Mouse (Mus musculus): ENCODE measurements at regions not wholly inside any gene's neighbourhood (a gene's known extent, or its start where the extent isn't known, plus 50 kb on each side); places are given as distances from the start of the nearest gene placed in this dataset.

GRCm38 (mm10) chr5:67539591-67540238, 68.0 kb upstream of the Shisa3 start:
- WGBS: 76% methylated on average over 8 of the region's 8 CpGs
- no peaks in the 10 kb centered on the region for H3K36me3 ChIP-seq (replicated peaks)
- no peak overlapping the region for H3K9ac ChIP-seq
- H3K27ac ChIP-seq: no peak overlapping the region
- no peak overlapping the region for H3K4me2 ChIP-seq
- H3K4me1 ChIP-seq: no peaks in the 10 kb centered on the region
- no peak overlapping the region for H3K4me3 ChIP-seq (replicated peaks)
- no peak for ATAC-seq (ENCODE audit: low FRiP score)
- no peaks in the 10 kb centered on the region for H3K9me3 ChIP-seq
- H3K27me3 ChIP-seq: peaks cover 13% of the 10 kb centered on the region; the same call in 1 of the 2 replicates

- WGBS: 74% methylated on average over 3 of the region's 3 CpGs
- no peak for ATAC-seq (ENCODE audit: low FRiP score)
Observed at GRCm38 (mm10) chr5:67541867-67542266, 65.8 kb upstream of the Shisa3 start.

GRCm38 (mm10) chr5:67544028-67544589, 63.6 kb upstream of the Shisa3 start:
- 84% methylated on average over 9 of the region's 9 CpGs for WGBS
- H3K4me3 ChIP-seq (replicated peaks): no peak overlapping the region
- no peak for ATAC-seq (ENCODE audit: low FRiP score)
- H3K4me2 ChIP-seq: no peak overlapping the region
- H3K9ac ChIP-seq: no peak overlapping the region
- no peaks in the 10 kb centered on the region for H3K36me3 ChIP-seq (replicated peaks)
- H3K27me3 ChIP-seq: no peaks in the 10 kb centered on the region
- peaks cover 5% of the 10 kb centered on the region; the same call in 1 of the 2 replicates for H3K9me3 ChIP-seq
- H3K4me1 ChIP-seq: no peaks in the 10 kb centered on the region
- H3K27ac ChIP-seq: no peak overlapping the region

More at GRCm38 (mm10) chr5:67541867-67542266, 65.8 kb upstream of the Shisa3 start:
- peaks cover under 1% of the 10 kb centered on the region; the same call in 1 of the 2 replicates for H3K27me3 ChIP-seq
- no peak overlapping the region for H3K9ac ChIP-seq
- no peaks in the 10 kb centered on the region for H3K4me1 ChIP-seq
- H3K36me3 ChIP-seq (replicated peaks): no peaks in the 10 kb centered on the region
- no peak overlapping the region for H3K27ac ChIP-seq
- peaks cover 5% of the 10 kb centered on the region; the same call in 1 of the 2 replicates for H3K9me3 ChIP-seq
- H3K4me2 ChIP-seq: no peak overlapping the region
- H3K4me3 ChIP-seq (replicated peaks): no peak overlapping the region

GRCm38 (mm10) chr5:67550257-67550656, 57.4 kb upstream of the Shisa3 start:
- no peak overlapping the region for H3K9ac ChIP-seq
- H3K27ac ChIP-seq: no peak overlapping the region
- no peak overlapping the region for H3K4me2 ChIP-seq
- no peak overlapping the region for H3K4me3 ChIP-seq (replicated peaks)
- WGBS: 93% methylated on average over 6 of the region's 6 CpGs
- peaks cover 5% of the 10 kb centered on the region; the same call in 1 of the 2 replicates for H3K9me3 ChIP-seq
- H3K36me3 ChIP-seq (replicated peaks): no peaks in the 10 kb centered on the region
- no peaks in the 10 kb centered on the region for H3K27me3 ChIP-seq
- ATAC-seq (ENCODE audit: low FRiP score): no peak
- H3K4me1 ChIP-seq: no peaks in the 10 kb centered on the region

- H3K27ac ChIP-seq: no peak overlapping the region
- no peaks in the 10 kb centered on the region for H3K9me3 ChIP-seq
- H3K27me3 ChIP-seq: no peaks in the 10 kb centered on the region
- H3K9ac ChIP-seq: no peak overlapping the region
- no peak overlapping the region for H3K4me3 ChIP-seq (replicated peaks)
- no peak for ATAC-seq (ENCODE audit: low FRiP score)
- 88% methylated on average over 6 of the region's 6 CpGs for WGBS
- H3K36me3 ChIP-seq (replicated peaks): no peaks in the 10 kb centered on the region
- H3K4me2 ChIP-seq: no peak overlapping the region
- no peaks in the 10 kb centered on the region for H3K4me1 ChIP-seq
Observed at GRCm38 (mm10) chr5:67551668-67552390, 55.9 kb upstream of the Shisa3 start.

- WGBS: 87% methylated on average over 2 of the region's 2 CpGs
- Histone ChIP-seq H3K36me3 (replicated peaks) (no peaks in the 10 kb centered on the region), H3K9me3 (no peaks in the 10 kb centered on the region), H3K9ac (no peak overlapping the region), H3K27me3 (no peaks in the 10 kb centered on the region), H3K4me2 (no peak overlapping the region), H3K4me1 (no peaks in the 10 kb centered on the region), H3K27ac (no peak overlapping the region), H3K4me3 (replicated peaks) (no peak overlapping the region)
- no peak for ATAC-seq (ENCODE audit: low FRiP score)
Observed at GRCm38 (mm10) chr5:67552865-67553264, 54.8 kb upstream of the Shisa3 start.

Measured in forebrain, embryonic 12.5 days (tissue).